In genomic region chr12:56344771-56345314, GRCm38 (mm10) we compare ENCODE assay signal across 8 mouse cellular contexts. TPM values are rescaled to one million over a fixed set of nuclear protein-coding genes. Genes with fewer than 3 reads are reported as not detected.
DNase-seq lines count a peak whose midpoint lies in the region; ATAC-seq and TF ChIP-seq lines count a peak whose summit lies in the region.

No protein-coding gene starts in this region.

- TF ChIP-seq CTCF in small intestine, adult 2 months (IDR thresholded peaks at IDR 0.05; ENCODE audit: extremely low read depth, insufficient read length, insufficient replicate concordance, low read depth, low read length): no peak

- no peaks in the 10 kb centered on the region for H3K4me1 ChIP-seq in lung, embryonic 16.5 days (replicated peaks; ENCODE audit: control insufficient read depth, insufficient read depth, low read length)
- H3K4me1 ChIP-seq in embryonic facial prominence, embryonic 12.5 days: peaks cover 3% of the 10 kb centered on the region; the same call in 1 of the 2 replicates
- no peaks in the 10 kb centered on the region for H3K4me1 ChIP-seq in limb, embryonic 11.5 days (ENCODE audit: control insufficient read depth, insufficient read depth, low read length)
- H3K4me1 ChIP-seq in small intestine, adult 2 months (ENCODE audit: control insufficient read depth, insufficient read depth, insufficient read length, low read length): no peaks in the 10 kb centered on the region

- H3K4me3 ChIP-seq in lung, embryonic 16.5 days (ENCODE audit: low read length): peak overlapping the region; percentile 58
- peak overlapping the region; percentile 94 for H3K4me3 ChIP-seq in embryonic facial prominence, embryonic 12.5 days
- peak overlapping the region; percentile 93 for H3K4me3 ChIP-seq in limb, embryonic 11.5 days (ENCODE audit: low read depth, low read length)
- peak overlapping the region; percentile 91 for H3K4me3 ChIP-seq in small intestine, adult 2 months (ENCODE audit: low read depth, low read length)

- DNase-seq in lung, postnatal 10 days: no peak
- DNase-seq in limb, embryonic 11.5 days (ENCODE audit: low spot score): no peak
- DNase-seq in left cerebral cortex, adult 11 months (ENCODE audit: low spot score): no peak
- DNase-seq in thymus, postnatal 4 days: no peak

- peak overlapping the region; percentile 27 for H3K4me2 ChIP-seq in lung, embryonic 16.5 days (ENCODE audit: low read depth, low read length)
- peak overlapping the region; percentile 53 for H3K4me2 ChIP-seq in embryonic facial prominence, embryonic 12.5 days (replicated peaks)
- H3K4me2 ChIP-seq in limb, embryonic 11.5 days (ENCODE audit: low read depth, severe bottlenecking): peak overlapping the region; percentile 56

- peak overlapping the region; percentile 68 for H3K27ac ChIP-seq in lung, embryonic 16.5 days (ENCODE audit: low read length)
- no peak overlapping the region for H3K27ac ChIP-seq in embryonic facial prominence, embryonic 12.5 days
- H3K27ac ChIP-seq in limb, embryonic 11.5 days (replicated peaks; ENCODE audit: low read depth, low read length): no peak overlapping the region
- H3K27ac ChIP-seq in small intestine, adult 2 months (ENCODE audit: insufficient read depth, low read depth, low read length): no peak overlapping the region

- H3K36me3 ChIP-seq in lung, embryonic 16.5 days (ENCODE audit: control insufficient read depth, insufficient read depth, low read length): no peaks in the 10 kb centered on the region; the same call in 1 of the 2 replicates
- H3K36me3 ChIP-seq in embryonic facial prominence, embryonic 12.5 days: no peaks in the 10 kb centered on the region
- H3K36me3 ChIP-seq in limb, embryonic 11.5 days (ENCODE audit: control insufficient read depth, insufficient read depth, low read length): no peaks in the 10 kb centered on the region; the same call in 1 of the 2 replicates
- H3K36me3 ChIP-seq in small intestine, adult 2 months (ENCODE audit: control insufficient read depth, insufficient read depth, low read length): no peaks in the 10 kb centered on the region

- ATAC-seq in lung, embryonic 16.5 days (ENCODE audit: low read depth): no peak
- 0 out of 2 replicates have a peak, but pooled peaks have one; percentile 4 for ATAC-seq in embryonic facial prominence, embryonic 12.5 days (ENCODE audit: insufficient number of reproducible peaks, insufficient read depth, low FRiP score, low TSS enrichment)
- ATAC-seq in limb, embryonic 11.5 days (ENCODE audit: insufficient number of reproducible peaks, low FRiP score, low TSS enrichment, low read depth): no peak
- ATAC-seq in megakaryocyte progenitor cell, adult 5-6 weeks (replicated peaks; ENCODE audit: poor library complexity): no peak

- H3K9ac ChIP-seq in lung, embryonic 16.5 days (ENCODE audit: low read length): peak overlapping the region; percentile 89
- H3K9ac ChIP-seq in embryonic facial prominence, embryonic 12.5 days: peak overlapping the region; percentile 89
- H3K9ac ChIP-seq in limb, embryonic 11.5 days (ENCODE audit: low read length): peak overlapping the region; percentile 89

- TF ChIP-seq POLR2A in small intestine, adult 2 months (IDR thresholded peaks at IDR 0.05; ENCODE audit: low read depth, low read length): no peak

- H3K27me3 ChIP-seq in lung, embryonic 16.5 days (ENCODE audit: control insufficient read depth, insufficient read depth, low read depth, low read length): no peaks in the 10 kb centered on the region
- no peaks in the 10 kb centered on the region for H3K27me3 ChIP-seq in embryonic facial prominence, embryonic 12.5 days
- H3K27me3 ChIP-seq in limb, embryonic 11.5 days (ENCODE audit: control insufficient read depth, insufficient read depth, low read length): no peaks in the 10 kb centered on the region
- no peaks in the 10 kb centered on the region for H3K27me3 ChIP-seq in small intestine, adult 2 months (ENCODE audit: control insufficient read depth, insufficient read depth, low read length)

- H3K9me3 ChIP-seq in lung, embryonic 16.5 days (ENCODE audit: control insufficient read depth, low read length): no peaks in the 10 kb centered on the region
- H3K9me3 ChIP-seq in embryonic facial prominence, embryonic 12.5 days: no peaks in the 10 kb centered on the region
- H3K9me3 ChIP-seq in limb, embryonic 11.5 days (ENCODE audit: control insufficient read depth, low read length): no peaks in the 10 kb centered on the region

- 1% methylated on average over 5 of the region's 5 CpGs for WGBS in lung, embryonic 16.5 days
- 4% methylated on average over 5 of the region's 5 CpGs for WGBS in embryonic facial prominence, embryonic 12.5 days
- 5% methylated on average over 5 of the region's 5 CpGs for WGBS in limb, embryonic 11.5 days
- WGBS in small intestine, adult 2 months: 1% methylated on average over 5 of the region's 5 CpGs

RNA-seq across cellular contexts. Expression of gene Mbip, which starts 0.9 kb away (rescaled TPM):
- polyA plus RNA-seq in lung, embryonic 16.5 days (2015; fragmentation: Nextera tagmentation; extraction: Ambion mirVana): 211 and 218 TPM in 2 replicates
- 50.9 and 51.8 TPM in 2 replicates for polyA plus RNA-seq in embryonic facial prominence, embryonic 12.5 days (2016; fragmentation: Nextera tagmentation; extraction: Ambion mirVana)
- 43.7 and 45.8 TPM in 2 replicates for polyA plus RNA-seq in limb, embryonic 11.5 days (2014; fragmentation: Nextera tagmentation; extraction: Ambion mirVana)
- 0.70 and 2.9 TPM in 2 replicates for polyA plus RNA-seq in small intestine, adult 2 months (2012; rRNA removed)
- 27.6 and 29.5 TPM in 2 replicates for total RNA-seq in megakaryocyte progenitor cell, adult 5-6 weeks (2015)
- total RNA-seq in megakaryocyte progenitor cell, adult 5-6 weeks (2017): 23.5 and 45.5 TPM in 2 replicates

Comparison
In these comparisons a context has a peak if more than half of its experiments do, and no peak if none do; other contexts are left out.
1. RNA of gene Mbip, which starts 0.9 kb away (polyA plus RNA-seq): 211 to 218 TPM in lung, embryonic 16.5 days, 50.9 to 51.8 TPM in embryonic facial prominence, embryonic 12.5 days and 43.7 to 45.8 TPM in limb, embryonic 11.5 days; 0.70 to 2.9 TPM in small intestine, adult 2 months; every median in the first group is over 10 times any median in the second.
2. Peak in every context shown above with its lines, with median percentiles within 50 percentile points of each other: H3K4me2 ChIP-seq, H3K4me3 ChIP-seq and H3K9ac ChIP-seq.